Mouse (Mus musculus) embryonic facial prominence, embryonic 14.5 days (tissue): Measurements from ENCODE around the gene Dffa. TPM values are rescaled to one million over a fixed set of nuclear protein-coding genes. Genes with fewer than 3 reads are reported as not detected.

Experiments
- ATAC-seq: fragments of 200-750 bp; cut with Nextera tagmentation; 2 replicates; pipeline ENCODE4 v1.8.0; 2017; ENCODE audit warnings: low read depth, moderate number of reproducible peaks, moderate TSS enrichment
- DNase-seq: peaks from one replicate; pipeline ENCODE4 v3.0.0-alpha.2; 2015; ENCODE audit warnings: low spot score
- H3K27ac ChIP-seq: fragments of 300-500 bp; sonication (generic); replicated peaks from 2 replicates; pipeline ENCODE4 v1.5.1; 2014; ENCODE audit warnings: low read depth, mild to moderate bottlenecking, low read length, moderate library complexity
- H3K27me3 ChIP-seq: fragments of 300-500 bp; sonication (generic); replicated peaks from 2 replicates; pipeline ENCODE4 v1.6.1; 2014; ENCODE audit warnings: low read length; ENCODE audit not compliant: control insufficient read depth, insufficient read depth
- H3K36me3 ChIP-seq: fragments of 300-500 bp; sonication (generic); 2 replicates; pipeline ENCODE4 v1.6.1; 2014; ENCODE audit warnings: low read length, mixed read lengths; ENCODE audit not compliant: control insufficient read depth, insufficient read depth
- H3K4me1 ChIP-seq: fragments of 300-500 bp; sonication (generic); 2 replicates; pipeline ENCODE4 v1.6.1; 2014; ENCODE audit warnings: antibody characterized with exemption, low read length; ENCODE audit not compliant: control insufficient read depth, insufficient read depth
- H3K4me2 ChIP-seq: fragments of 300-500 bp; sonication (generic); 2 replicates; pipeline ENCODE4 v1.6.1; 2014; ENCODE audit warnings: low read depth, mild to moderate bottlenecking, low read length, moderate library complexity, mixed read lengths
- H3K4me3 ChIP-seq: fragments of 300-500 bp; sonication (generic); 2 replicates; pipeline ENCODE4 v1.5.1; 2014; ENCODE audit warnings: low read depth, mild to moderate bottlenecking, low read length
- H3K9ac ChIP-seq: fragments of 300-500 bp; sonication (generic); 2 replicates; pipeline ENCODE4 v1.6.1; 2014; ENCODE audit warnings: low read depth, mild to moderate bottlenecking, low read length, moderate library complexity, mixed read lengths
- H3K9me3 ChIP-seq: fragments of 300-500 bp; sonication (generic); 2 replicates; pipeline ENCODE4 v1.6.1; 2016; ENCODE audit warnings: low read length; ENCODE audit not compliant: control insufficient read depth
- WGBS: fragments of 180-500 bp; shearing (Covaris S2); extraction: QIAGEN DNeasy Blood & Tissue Kit; methylation state at CpG from one replicate; pipeline ENCODE4 v1.1.7; 2014; 5-methylcytosine and 5-hydroxymethylcytosine counted together
- polyA plus RNA-seq: library from polyadenylated mRNA; unstranded; fragments of >200 nt; fragmentation: Nextera tagmentation; extraction: Ambion mirVana; gene quantifications from 2 replicates; pipeline ENCODE4 v1.2.1, GENCODE M21; 2014

Dffa gene
- polyA plus RNA-seq, 1 experiment from 2014 or later: 24.3 TPM

- Histone ChIP-seq H3K4me2 (no peak overlapping the region), H3K36me3 (no peaks in the 10 kb centered on the region), H3K4me1 (peaks cover 25% of the 10 kb centered on the region; the same call in 1 of the 2 replicates), H3K27me3 (no peaks in the 10 kb centered on the region), H3K9ac (no peak overlapping the region), H3K27ac (no peak overlapping the region), H3K9me3 (no peaks in the 10 kb centered on the region), H3K4me3 (no peak overlapping the region)
- 55% methylated on average over 21 of the region's 21 CpGs for WGBS
- ATAC-seq (0 out of 2 replicates have a peak, but pooled peaks have one; percentile 34), DNase-seq (peak; percentile 50)
Measured at GRCm38 (mm10) chr4:149062406-149063318, 41.3 kb upstream of the Dffa start.

DNA sequence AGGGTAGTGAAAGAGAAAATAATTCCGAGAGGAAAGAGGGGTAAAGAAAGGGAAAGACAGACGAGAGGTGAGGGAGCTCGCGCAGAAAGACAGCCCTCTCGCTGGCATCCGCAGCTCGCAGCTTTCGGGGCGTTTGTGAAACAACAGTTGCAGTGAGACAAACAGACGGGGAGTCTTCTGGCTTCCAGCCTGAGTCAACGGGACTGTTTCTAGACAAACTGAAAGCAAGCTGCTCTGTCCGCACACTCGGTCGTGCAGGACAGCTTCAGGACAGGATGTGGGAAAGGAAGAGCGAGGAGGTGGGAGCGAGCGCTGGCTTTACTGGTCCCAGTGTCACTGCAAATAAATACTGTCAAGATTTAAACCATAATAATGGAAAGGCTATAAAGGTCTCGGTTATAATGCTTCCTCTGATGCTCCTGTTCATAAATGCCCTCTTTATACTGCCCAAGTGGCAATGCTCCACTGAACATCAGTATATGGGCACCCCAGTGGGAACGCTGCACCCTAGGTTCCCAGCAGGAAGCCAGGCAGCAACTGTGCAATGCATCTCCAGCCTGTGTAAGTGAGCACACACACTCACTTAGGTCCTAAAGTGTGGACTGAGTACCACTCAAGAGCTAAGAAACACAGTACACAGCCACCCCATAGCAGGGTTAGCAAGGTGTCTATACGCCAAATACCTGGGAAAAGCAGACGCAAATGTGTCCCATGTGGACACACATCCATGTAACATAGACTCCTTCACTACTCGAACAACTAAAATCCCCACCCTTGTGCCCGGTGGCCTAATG lies 39.7 kb upstream of the Dffa start:
- Histone ChIP-seq H3K27ac (no peak overlapping the region), H3K9me3 (no peaks in the 10 kb centered on the region), H3K4me3 (no peak overlapping the region), H3K36me3 (peaks cover 3% of the 10 kb centered on the region; the same call in 1 of the 2 replicates), H3K4me2 (no peak overlapping the region), H3K9ac (no peak overlapping the region), H3K27me3 (no peaks in the 10 kb centered on the region), H3K4me1 (peaks cover 21% of the 10 kb centered on the region; the same call in 1 of the 2 replicates)
- WGBS: 83% methylated on average over 23 of the region's 23 CpGs
- no peak for DNase-seq
- ATAC-seq: no peak

DNA sequence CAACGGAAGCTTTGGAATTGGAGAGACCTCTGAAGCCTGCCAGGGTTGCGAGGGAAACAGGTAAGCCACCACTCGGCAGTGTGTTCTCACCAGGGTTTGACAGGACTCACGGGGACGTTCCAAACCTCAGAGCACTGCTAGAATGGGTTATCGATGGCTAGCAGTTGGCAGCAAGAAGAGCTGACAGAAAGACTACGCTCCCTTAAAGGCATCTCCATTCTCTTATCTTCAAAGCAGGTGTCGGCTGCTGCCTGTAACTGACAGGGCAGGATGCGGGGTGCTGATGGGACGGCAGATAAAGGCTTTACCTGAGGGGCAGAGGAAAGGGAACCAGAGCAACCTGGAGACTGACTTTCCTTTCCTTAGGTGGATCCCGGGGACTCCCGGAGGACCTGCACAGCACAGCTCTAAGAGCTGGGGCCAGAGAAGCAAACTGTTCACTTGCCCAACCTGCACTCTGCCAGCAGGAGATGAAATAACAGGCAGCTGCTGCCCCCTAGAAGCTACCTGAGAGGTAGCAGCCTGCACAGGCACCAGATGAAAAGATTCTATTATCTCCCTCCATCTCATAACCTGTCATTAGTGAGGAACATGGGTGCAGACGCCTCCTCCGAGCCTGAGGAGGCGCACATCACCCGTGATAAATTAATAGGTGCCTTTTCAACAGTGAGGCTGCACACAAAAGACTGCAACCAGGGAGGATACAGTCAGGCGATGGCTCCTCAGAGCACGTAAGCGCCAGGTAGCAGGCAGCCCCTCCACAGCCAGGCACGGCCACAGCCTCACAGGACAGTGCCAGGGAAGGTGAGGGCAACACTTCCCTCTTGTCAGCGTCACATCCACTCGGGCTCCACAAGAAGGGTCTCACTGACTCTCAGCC lies 37.0 kb upstream of the Dffa start:
- Histone ChIP-seq H3K36me3 (peaks cover 5% of the 10 kb centered on the region), H3K4me1 (0 out of 2 replicates have a peak, but pooled peaks cover 8% of the 10 kb centered on the region), H3K27ac (no peak overlapping the region), H3K4me3 (no peak overlapping the region), H3K4me2 (no peak overlapping the region), H3K9me3 (peaks cover 2% of the 10 kb centered on the region; the same call in 1 of the 2 replicates), H3K27me3 (no peaks in the 10 kb centered on the region), H3K9ac (no peak overlapping the region)
- 73% methylated on average over 22 of the region's 22 CpGs for WGBS
- ATAC-seq (peak; percentile 63), DNase-seq (peak; percentile 49)

DNA sequence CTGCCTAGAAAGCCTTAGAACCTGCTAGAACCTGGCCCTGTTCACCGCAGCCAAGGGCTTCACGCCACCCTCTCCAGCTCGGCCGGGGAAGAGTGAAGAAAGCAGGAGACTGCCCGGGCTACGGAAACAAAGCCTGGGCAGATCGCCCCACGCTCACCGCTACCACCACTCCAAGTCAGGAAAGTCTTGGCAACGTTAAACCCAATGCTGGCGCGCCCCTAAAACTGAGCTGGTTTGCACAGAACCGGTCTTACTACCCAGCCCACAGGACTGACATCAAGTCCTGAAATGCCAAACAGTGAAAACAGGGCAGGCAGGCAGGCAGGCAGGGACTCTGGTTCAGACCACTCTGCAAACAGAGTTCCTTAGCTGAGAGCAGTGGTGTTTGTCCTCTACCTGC lies 28.9 kb upstream of the Dffa start:
- WGBS: 92% methylated on average over 13 of the region's 13 CpGs
- Histone ChIP-seq H3K4me3 (no peak overlapping the region), H3K36me3 (peaks cover 19% of the 10 kb centered on the region), H3K4me1 (no peaks in the 10 kb centered on the region), H3K27me3 (no peaks in the 10 kb centered on the region), H3K9me3 (peaks cover 3% of the 10 kb centered on the region; the same call in 1 of the 2 replicates), H3K27ac (no peak overlapping the region; the same call in 1 of the 2 replicates), H3K9ac (no peak overlapping the region), H3K4me2 (no peak overlapping the region)
- ATAC-seq: no peak
- DNase-seq: no peak

DNA sequence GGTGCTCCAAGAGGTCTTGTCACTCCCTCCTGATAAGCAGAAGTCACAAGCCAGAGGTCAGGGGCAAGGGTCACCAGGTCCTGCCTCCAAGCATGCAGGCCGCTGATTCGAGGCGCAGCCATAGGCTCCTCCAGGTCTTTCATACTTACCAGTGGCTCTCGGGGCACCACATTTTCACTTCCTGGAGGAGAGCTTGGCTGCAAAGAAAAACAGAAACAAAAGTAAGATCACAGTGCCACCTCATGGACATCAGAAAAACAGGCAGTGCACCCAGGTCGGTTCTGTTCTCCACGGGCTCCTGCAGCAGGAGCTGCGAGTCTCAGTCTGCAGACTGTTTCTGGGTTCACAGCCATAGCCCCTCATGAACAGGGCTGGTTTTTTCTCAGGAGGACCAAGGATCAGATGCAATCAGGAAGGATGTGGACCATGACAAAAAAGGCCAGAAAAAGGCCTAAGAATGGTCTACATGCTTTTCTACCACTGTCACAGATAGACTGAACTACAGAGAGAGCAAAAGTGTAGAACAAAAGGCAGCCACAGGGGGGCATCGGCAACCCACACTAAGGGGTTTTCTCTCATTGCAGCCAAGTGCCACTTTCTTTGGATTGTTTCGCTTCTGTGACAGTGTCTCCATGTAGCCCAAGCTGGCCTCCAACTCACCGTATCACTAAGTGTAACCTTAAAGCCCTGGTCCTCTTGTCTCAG lies 27.9 kb upstream of the Dffa start:
- Histone ChIP-seq H3K4me2 (no peak overlapping the region), H3K36me3 (peaks cover 19% of the 10 kb centered on the region), H3K27me3 (no peaks in the 10 kb centered on the region), H3K27ac (no peak overlapping the region), H3K4me1 (no peaks in the 10 kb centered on the region), H3K9me3 (peaks cover 3% of the 10 kb centered on the region; the same call in 1 of the 2 replicates), H3K4me3 (no peak overlapping the region), H3K9ac (no peak overlapping the region)
- peak; percentile 72 for ATAC-seq
- WGBS: 26% methylated on average over 10 of the region's 10 CpGs
- peak; percentile 85 for DNase-seq

GRCm38 (mm10) chr4:149078261-149078660 lies 25.7 kb upstream of the Dffa start:
- Histone ChIP-seq H3K36me3 (peaks cover 10% of the 10 kb centered on the region; the same call in 1 of the 2 replicates), H3K9ac (no peak overlapping the region), H3K27me3 (no peaks in the 10 kb centered on the region), H3K27ac (no peak overlapping the region), H3K4me2 (no peak overlapping the region), H3K4me3 (no peak overlapping the region), H3K4me1 (peaks cover 6% of the 10 kb centered on the region; the same call in 1 of the 2 replicates), H3K9me3 (no peaks in the 10 kb centered on the region)
- ATAC-seq (no peak), DNase-seq (no peak)
- 66% methylated on average over 4 of the region's 4 CpGs for WGBS

DNA sequence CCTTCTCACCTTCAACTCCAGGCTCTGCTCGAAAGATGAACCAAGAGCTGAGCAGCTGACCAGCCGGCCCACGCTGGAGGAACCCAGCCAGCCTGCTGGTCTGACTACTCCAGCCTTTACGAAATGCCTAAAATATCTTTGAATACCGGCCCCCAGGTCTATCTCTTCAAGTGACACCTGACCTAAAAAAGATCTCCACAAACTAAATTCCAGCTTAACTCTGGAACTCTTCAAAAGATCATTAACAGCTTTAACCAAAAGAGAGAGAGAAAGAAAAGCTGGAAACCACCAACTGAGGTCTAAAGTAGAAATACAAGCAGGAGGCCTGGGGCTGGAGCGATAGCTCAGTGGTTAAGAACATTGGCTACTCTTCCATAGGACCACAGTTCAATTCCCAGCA lies 24.3 kb upstream of the Dffa start:
- no peak overlapping the region for H3K27ac ChIP-seq
- peaks cover 6% of the 10 kb centered on the region; the same call in 1 of the 2 replicates for H3K4me1 ChIP-seq
- DNase-seq (no peak), ATAC-seq (no peak)
- no peaks in the 10 kb centered on the region for H3K27me3 ChIP-seq
- no peaks in the 10 kb centered on the region for H3K9me3 ChIP-seq
- 69% methylated on average over 6 of the region's 6 CpGs for WGBS
- H3K4me2 ChIP-seq: no peak overlapping the region
- no peak overlapping the region for H3K4me3 ChIP-seq
- H3K36me3 ChIP-seq: peaks cover 10% of the 10 kb centered on the region; the same call in 1 of the 2 replicates
- no peak overlapping the region for H3K9ac ChIP-seq
